Mouse (Mus musculus): ENCODE results near the gene Tspan8. TPM values are rescaled to one million over a fixed set of nuclear protein-coding genes. Genes with fewer than 3 reads are reported as not detected.

Gene Tspan8
- polyA plus RNA-seq, 1 experiment from 2014 or later, result 2.2 TPM

DNA sequence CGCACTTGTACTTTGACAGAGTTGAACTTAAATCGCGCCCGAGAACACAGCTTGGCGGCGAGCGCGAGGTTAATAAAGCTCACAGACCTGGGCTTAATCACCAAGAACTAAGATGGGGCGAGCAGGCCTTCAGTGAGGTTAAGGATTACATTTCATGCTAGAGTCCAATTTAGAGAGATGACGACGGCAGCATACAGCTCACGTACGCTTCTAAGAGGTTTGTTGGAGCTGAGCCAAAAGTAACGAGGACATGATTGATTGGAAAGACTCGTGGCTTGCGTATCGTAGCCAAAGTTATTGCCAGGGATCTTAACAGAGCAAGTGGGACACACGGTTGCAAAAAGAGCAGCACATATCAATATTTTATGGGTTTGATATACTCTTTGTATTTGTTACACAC lies 30.3 kb downstream of the Tspan8 start:
- H3K4me1 ChIP-seq, result no peaks in the 10 kb centered on the region
- no peak overlapping the region for H3K4me3 ChIP-seq
- no peak for ATAC-seq (ENCODE audit: insufficient number of reproducible peaks, insufficient read depth, low FRiP score, low TSS enrichment)
- H3K9ac ChIP-seq, result no peak overlapping the region
- 43% methylated on average over 18 of the region's 18 CpGs for WGBS
- no peaks in the 10 kb centered on the region for H3K9me3 ChIP-seq
- no peaks in the 10 kb centered on the region for H3K36me3 ChIP-seq
- H3K27me3 ChIP-seq, result no peaks in the 10 kb centered on the region
- H3K27ac ChIP-seq, result no peak overlapping the region
- peak overlapping the region; percentile 26 for H3K4me2 ChIP-seq (replicated peaks)

DNA sequence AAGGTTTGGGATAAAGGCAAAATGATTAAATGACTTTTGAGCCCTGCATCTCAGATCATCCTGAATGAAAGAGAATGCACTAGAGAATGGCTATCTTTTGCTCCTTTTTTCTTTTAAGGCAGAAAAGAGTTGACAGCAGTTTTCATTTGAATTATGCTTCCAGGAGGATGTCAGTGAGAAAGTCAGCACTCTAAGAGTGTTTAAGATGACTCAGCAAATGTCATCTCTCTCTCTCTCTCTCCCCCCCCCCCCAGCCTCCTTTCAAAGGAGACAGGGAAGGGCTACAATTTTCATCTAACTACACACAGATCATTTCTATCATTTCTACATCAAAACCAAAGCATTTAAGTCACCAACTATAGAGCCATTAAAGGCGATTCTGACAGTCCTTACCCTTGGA lies 31.9 kb downstream of the Tspan8 start:
- no peak overlapping the region for H3K27ac ChIP-seq
- H3K9ac ChIP-seq, result no peak overlapping the region
- H3K4me1 ChIP-seq, result no peaks in the 10 kb centered on the region
- H3K27me3 ChIP-seq, result no peaks in the 10 kb centered on the region
- ATAC-seq (ENCODE audit: insufficient number of reproducible peaks, insufficient read depth, low FRiP score, low TSS enrichment), result no peak
- H3K36me3 ChIP-seq, result no peaks in the 10 kb centered on the region
- WGBS, result 96% methylated on average over 1 of the region's 1 CpGs
- no peak overlapping the region for H3K4me3 ChIP-seq
- H3K4me2 ChIP-seq (replicated peaks), result no peak overlapping the region
- no peaks in the 10 kb centered on the region for H3K9me3 ChIP-seq

DNA sequence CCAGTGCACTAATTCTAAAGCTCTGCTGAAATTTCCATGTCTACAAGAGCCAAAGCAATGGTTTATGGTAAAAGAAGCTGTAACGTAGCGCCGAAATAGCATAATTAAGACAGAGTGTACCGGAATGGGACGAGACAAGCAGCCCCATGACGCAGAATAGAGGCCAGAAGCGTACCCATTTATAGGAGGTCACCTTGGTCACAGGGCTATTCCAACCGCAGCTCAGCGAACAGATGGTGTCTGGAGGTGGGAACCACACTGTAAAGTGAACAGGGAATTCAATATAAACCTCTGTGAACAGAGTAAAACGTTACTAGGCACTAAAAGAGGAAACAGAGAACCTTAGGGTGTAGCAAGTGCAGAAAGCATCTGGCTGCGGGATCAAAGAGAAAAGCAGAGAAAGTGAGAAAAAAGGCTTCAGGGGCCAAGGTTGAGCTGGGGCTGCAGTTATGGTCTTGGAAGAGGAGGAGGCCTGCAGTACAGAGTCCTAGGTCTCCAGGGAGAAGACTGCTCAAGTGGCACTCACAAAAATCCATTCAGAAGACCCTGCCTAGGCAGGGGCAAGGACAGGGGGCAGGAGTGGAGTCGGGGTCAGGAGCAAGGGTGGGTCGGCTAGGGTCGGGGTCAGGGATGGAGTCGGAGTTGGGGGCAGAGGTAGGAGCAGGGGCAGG lies 43.7 kb downstream of the Tspan8 start:
- no peak for ATAC-seq (ENCODE audit: insufficient number of reproducible peaks, insufficient read depth, low FRiP score, low TSS enrichment)
- Histone ChIP-seq H3K27me3 (no peaks in the 10 kb centered on the region), H3K4me2 (replicated peaks) (no peak overlapping the region), H3K36me3 (no peaks in the 10 kb centered on the region), H3K9ac (no peak overlapping the region), H3K4me1 (no peaks in the 10 kb centered on the region), H3K27ac (no peak overlapping the region), H3K4me3 (no peak overlapping the region), H3K9me3 (no peaks in the 10 kb centered on the region)
- WGBS, result 64% methylated on average over 12 of the region's 15 CpGs

DNA sequence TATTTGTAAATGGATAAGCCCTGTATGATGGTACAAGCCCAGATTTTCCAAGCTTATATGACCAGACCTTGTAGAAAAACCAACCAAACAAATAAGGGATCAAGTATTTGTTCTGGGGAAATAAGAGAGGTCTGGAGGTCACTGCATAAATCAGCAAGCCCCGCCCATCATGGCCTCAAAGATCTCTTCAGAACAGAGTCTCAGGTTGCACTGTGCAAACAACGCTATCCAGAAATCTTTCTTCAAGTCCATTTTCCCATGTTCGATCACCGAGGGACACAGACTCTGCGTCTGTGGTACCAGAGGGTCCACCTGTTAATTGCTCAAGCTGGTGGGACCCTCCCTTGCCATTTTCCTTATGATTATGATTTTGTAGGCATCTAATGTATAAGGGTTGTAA lies 45.3 kb downstream of the Tspan8 start:
- ATAC-seq (ENCODE audit: insufficient number of reproducible peaks, insufficient read depth, low FRiP score, low TSS enrichment), result no peak
- no peaks in the 10 kb centered on the region for H3K36me3 ChIP-seq
- H3K4me1 ChIP-seq, result no peaks in the 10 kb centered on the region
- no peak overlapping the region for H3K4me3 ChIP-seq
- H3K9ac ChIP-seq, result no peak overlapping the region
- H3K27me3 ChIP-seq, result no peaks in the 10 kb centered on the region
- no peak overlapping the region for H3K27ac ChIP-seq
- no peaks in the 10 kb centered on the region for H3K9me3 ChIP-seq
- no peak overlapping the region for H3K4me2 ChIP-seq (replicated peaks)
- WGBS, result 39% methylated on average over 5 of the region's 5 CpGs

DNA sequence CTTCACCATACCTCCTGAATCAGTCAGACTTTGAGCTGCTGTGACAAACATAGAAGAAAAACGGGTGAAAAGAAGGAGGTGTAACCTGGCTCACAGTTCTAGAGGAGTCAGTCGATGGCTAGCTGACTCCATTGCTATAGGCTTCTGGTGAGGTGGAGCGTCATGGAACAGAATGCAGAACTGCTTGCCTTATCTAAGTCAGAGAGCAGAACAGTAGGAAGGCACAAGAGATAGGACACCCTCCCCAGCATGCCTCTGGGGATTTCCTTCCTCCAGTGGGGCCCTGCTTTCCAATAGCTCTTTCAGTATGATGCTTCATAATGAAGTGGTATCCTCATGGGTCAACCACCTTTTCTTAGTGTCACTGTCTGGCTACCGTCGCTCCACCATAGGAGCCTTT lies 66.1 kb downstream of the Tspan8 start:
- Histone ChIP-seq H3K9me3 (no peaks in the 10 kb centered on the region), H3K4me1 (no peaks in the 10 kb centered on the region), H3K4me2 (replicated peaks) (no peak overlapping the region), H3K27ac (no peak overlapping the region), H3K27me3 (no peaks in the 10 kb centered on the region), H3K4me3 (no peak overlapping the region), H3K36me3 (no peaks in the 10 kb centered on the region), H3K9ac (no peak overlapping the region)
- no peak for ATAC-seq (ENCODE audit: insufficient number of reproducible peaks, insufficient read depth, low FRiP score, low TSS enrichment)
- WGBS, result 89% methylated on average over 5 of the region's 5 CpGs

DNA sequence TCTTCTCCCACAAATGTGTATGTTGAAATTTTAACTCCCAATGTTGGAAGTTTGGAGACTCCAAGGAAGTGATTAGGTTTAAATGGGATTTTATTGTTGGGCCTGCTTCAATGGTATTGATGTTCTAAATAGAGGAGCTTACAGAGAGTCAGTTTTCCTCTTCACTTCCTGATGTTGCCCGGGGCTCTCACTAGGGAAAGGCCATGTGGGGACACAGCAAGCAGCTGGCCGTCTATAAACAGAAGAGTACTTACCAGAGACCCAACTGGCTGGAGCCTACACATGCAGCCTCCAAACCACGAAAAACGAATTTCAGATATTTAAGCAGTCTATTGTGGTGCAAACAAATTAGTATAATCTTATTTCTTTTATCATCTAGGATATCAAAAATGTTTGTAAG lies 75.3 kb downstream of the Tspan8 start:
- ATAC-seq (ENCODE audit: insufficient number of reproducible peaks, insufficient read depth, low FRiP score, low TSS enrichment), result no peak
- H3K27me3 ChIP-seq, result peaks cover under 1% of the 10 kb centered on the region; the same call in 1 of the 2 replicates
- no peaks in the 10 kb centered on the region for H3K9me3 ChIP-seq
- H3K9ac ChIP-seq, result no peak overlapping the region
- H3K4me1 ChIP-seq, result no peaks in the 10 kb centered on the region
- no peak overlapping the region for H3K4me2 ChIP-seq (replicated peaks)
- H3K27ac ChIP-seq, result no peak overlapping the region
- 43% methylated on average over 4 of the region's 4 CpGs for WGBS
- no peaks in the 10 kb centered on the region for H3K36me3 ChIP-seq
- H3K4me3 ChIP-seq, result no peak overlapping the region

DNA sequence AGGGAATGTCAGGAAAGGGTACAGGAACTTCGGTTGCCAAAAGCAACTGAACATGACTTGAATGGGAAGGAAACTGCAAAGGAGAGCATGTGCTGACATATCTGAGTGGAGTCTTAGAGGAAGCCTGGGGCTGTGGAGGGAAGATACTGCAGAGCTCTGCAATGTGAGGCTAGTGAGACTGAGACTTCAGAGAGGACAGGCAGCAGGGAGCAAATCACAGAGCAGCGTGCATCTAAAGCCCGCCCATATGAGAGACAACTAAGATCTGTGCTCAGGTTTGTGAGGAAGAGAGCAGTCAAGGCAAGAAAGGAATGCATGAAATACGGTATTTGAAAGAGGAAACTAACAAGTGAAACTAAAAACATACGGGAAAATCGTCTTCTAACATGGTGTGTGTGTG lies 76.3 kb downstream of the Tspan8 start:
- H3K9me3 ChIP-seq, result no peaks in the 10 kb centered on the region
- no peak overlapping the region for H3K4me2 ChIP-seq (replicated peaks)
- H3K27ac ChIP-seq, result no peak overlapping the region
- 56% methylated on average over 6 of the region's 6 CpGs for WGBS
- H3K4me3 ChIP-seq, result no peak overlapping the region
- H3K36me3 ChIP-seq, result no peaks in the 10 kb centered on the region
- H3K27me3 ChIP-seq, result peaks cover 3% of the 10 kb centered on the region; the same call in 1 of the 2 replicates
- H3K4me1 ChIP-seq, result no peaks in the 10 kb centered on the region
- ATAC-seq (ENCODE audit: insufficient number of reproducible peaks, insufficient read depth, low FRiP score, low TSS enrichment), result no peak
- H3K9ac ChIP-seq, result no peak overlapping the region

DNA sequence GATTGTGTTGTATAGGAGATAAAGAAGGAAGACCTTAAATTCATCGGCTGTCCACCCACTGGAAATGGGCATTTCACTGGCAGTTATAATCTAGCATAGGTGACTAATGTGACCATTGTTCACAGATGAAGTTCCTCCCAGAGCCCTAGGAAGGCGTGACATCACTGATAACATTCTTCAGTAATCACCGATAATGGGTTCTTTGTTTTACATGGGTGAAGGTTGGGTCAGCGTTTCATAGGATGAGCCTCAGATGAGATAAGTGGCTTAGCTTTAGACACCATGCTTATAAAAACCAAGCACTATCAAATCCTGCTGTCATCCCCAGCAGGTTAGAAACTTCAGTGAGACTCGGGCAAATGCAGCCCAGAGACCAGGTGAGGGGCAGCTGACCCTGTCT lies 77.4 kb downstream of the Tspan8 start:
- no peak overlapping the region for H3K4me3 ChIP-seq
- H3K9me3 ChIP-seq, result no peaks in the 10 kb centered on the region
- no peaks in the 10 kb centered on the region for H3K4me1 ChIP-seq
- peaks cover 3% of the 10 kb centered on the region; the same call in 1 of the 2 replicates for H3K27me3 ChIP-seq
- ATAC-seq (ENCODE audit: insufficient number of reproducible peaks, insufficient read depth, low FRiP score, low TSS enrichment), result no peak
- H3K36me3 ChIP-seq, result no peaks in the 10 kb centered on the region
- 76% methylated on average over 5 of the region's 5 CpGs for WGBS
- no peak overlapping the region for H3K27ac ChIP-seq
- H3K9ac ChIP-seq, result no peak overlapping the region
- no peak overlapping the region for H3K4me2 ChIP-seq (replicated peaks)

DNA sequence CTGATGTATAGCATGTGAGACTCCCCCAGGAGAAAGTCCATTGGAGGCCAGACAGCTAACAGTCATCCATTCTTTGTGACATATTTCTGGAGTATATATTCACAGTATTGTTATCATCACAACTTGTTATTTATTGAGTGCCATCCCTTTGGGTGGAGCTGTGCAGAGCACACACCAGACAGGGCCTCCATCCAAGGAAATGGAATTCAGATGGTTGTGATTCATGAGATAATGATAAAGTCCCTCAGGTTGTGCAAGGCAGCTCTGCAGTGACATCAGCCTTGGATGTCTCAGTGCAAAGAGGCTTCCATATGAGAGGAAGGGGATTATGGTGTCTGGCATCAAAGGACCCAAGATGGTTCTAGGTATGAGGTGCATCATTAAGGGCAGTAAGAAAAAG lies 80.1 kb downstream of the Tspan8 start:
- H3K4me3 ChIP-seq, result no peak overlapping the region
- peaks cover 3% of the 10 kb centered on the region; the same call in 1 of the 2 replicates for H3K27me3 ChIP-seq
- no peaks in the 10 kb centered on the region for H3K9me3 ChIP-seq
- H3K36me3 ChIP-seq, result no peaks in the 10 kb centered on the region
- no peak overlapping the region for H3K9ac ChIP-seq
- no peak for ATAC-seq (ENCODE audit: insufficient number of reproducible peaks, insufficient read depth, low FRiP score, low TSS enrichment)
- H3K4me1 ChIP-seq, result no peaks in the 10 kb centered on the region
- no peak overlapping the region for H3K4me2 ChIP-seq (replicated peaks)
- H3K27ac ChIP-seq, result no peak overlapping the region

DNA sequence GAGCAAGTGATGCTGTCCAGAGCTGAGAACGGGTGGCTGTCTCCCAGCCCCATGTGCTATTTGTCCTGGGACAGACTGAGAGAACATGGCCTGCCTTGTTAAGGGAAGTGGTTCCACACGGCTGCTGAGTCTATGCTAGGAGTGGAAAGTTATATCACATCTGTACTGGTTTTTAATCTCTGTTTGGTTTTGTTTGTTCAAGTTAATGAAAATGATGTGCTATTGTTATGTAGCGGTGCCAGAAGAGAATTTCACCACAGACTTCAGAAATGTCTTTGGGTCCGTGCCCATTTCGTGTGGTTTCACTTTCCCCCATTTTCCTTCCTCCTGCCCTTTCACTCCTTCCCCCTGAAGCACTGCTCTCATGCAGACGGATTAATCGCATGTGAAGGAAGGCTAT lies 80.6 kb downstream of the Tspan8 start:
- no peak overlapping the region for H3K4me2 ChIP-seq (replicated peaks)
- no peak for ATAC-seq (ENCODE audit: insufficient number of reproducible peaks, insufficient read depth, low FRiP score, low TSS enrichment)
- 50% methylated on average over 7 of the region's 7 CpGs for WGBS
- no peak overlapping the region for H3K9ac ChIP-seq
- no peak overlapping the region for H3K27ac ChIP-seq
- H3K4me1 ChIP-seq, result no peaks in the 10 kb centered on the region
- no peaks in the 10 kb centered on the region for H3K9me3 ChIP-seq
- H3K27me3 ChIP-seq, result peaks cover 3% of the 10 kb centered on the region; the same call in 1 of the 2 replicates
- no peaks in the 10 kb centered on the region for H3K36me3 ChIP-seq
- no peak overlapping the region for H3K4me3 ChIP-seq

All from embryonic facial prominence, embryonic 12.5 days (tissue).